Mouse (Mus musculus): Measurements from ENCODE around the gene Rap2b. TPM values are rescaled to one million over a fixed set of nuclear protein-coding genes. Genes with fewer than 3 reads are reported as not detected.

Rap2b gene
- total RNA-seq (2021) = 1 to 10 TPM; 3.0 to 3.6 TPM
- long read RNA-seq, experiment 1, full-length matches to known transcripts = 1 of 1 reads
- long read RNA-seq, experiment 1, partial matches to known transcripts = 0 of 1 reads
- long read RNA-seq, experiment 1, other reads (novel, unspliced or antisense) = 0 of 1 reads
- long read RNA-seq, experiment 2, full-length matches to known transcripts = 14 of 14 reads
- long read RNA-seq, experiment 2, partial matches to known transcripts = 0 of 14 reads
- long read RNA-seq, experiment 2, other reads (novel, unspliced or antisense) = 0 of 14 reads

DNA sequence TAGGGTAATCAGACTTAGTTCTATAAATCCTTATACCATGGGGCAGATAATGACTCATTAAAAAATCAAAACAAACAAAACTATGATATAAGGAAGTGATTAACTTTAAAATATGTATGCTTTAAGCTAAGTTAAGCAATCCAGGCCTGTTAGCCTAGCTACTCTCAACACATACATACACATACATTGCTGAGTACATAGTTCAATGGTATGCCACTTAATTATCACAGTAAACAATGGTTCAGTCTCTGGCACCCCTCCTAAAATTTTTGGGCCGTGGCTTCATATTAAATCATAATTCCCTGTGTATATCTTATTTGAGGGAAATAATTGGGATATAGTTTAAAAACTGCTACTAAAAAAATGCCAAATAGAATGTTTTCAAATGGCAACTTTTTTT lies at the start of gene Rap2b:
Rap2b (plus strand) TSS at position 301 of the 400 bp plus-strand sequence.
- no peak for DNase-seq (ENCODE audit: low spot score in 2 of 2)

DNA sequence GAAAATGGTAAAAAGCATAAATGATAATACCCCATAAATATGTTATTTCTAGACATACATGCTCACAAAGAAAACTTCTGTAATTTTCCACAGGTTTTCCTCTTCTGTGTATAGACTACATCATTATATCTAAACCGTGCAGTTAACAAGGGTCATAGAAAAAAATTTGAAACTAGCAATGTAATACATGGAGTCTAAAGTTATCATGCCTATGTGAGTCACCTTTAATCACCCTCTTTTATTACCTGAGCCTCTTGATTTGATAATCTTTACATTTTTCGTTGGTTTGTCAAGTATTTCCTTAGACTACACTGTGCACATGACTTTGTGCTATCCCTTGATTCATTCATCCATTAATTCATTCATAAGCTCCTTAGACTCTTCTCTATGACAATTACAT lies 46.4 kb upstream of the Rap2b start:
- DNase-seq (ENCODE audit: low spot score in 2 of 2) = no peak

DNA sequence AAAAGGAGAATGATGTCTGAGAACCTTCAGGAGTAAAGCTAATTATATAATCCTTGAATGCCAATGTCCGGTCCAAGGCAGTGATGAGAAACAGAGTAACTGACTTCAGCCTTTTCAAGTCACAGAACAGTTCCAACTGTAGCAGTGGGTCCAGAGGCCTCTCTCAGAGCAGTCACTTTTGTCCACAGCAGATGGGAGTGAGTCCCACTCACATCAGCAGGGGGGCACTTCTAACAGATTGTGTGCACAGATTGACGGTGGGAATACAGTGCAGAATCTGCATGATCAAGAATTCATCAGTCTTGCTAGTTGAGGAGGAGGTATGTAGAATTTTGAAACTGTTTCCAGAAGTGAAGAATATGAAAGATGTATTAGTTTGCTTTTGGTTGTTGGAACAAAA lies 41.4 kb upstream of the Rap2b start:
- DNase-seq (ENCODE audit: low spot score in 2 of 2) = no peak

DNA sequence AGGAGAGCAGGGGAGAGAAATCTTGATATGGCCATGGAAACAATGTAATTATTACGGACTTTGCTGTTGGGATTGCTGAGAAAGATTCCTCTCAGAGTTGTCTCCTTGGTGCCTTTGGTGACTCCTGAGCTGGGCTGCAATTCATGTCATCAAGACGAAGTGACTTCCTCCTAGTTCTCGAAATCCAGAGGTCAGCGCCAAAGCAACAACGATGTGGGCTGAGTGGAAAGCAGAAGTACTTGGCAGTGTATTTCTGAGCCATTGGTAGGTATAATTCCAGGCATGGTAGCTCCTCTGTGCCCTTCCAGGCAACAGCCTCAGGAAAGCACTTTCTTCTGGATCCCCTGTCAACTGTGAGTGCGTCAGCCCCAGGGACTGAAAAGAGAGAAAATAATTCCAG lies 39.8 kb upstream of the Rap2b start:
- no peak for DNase-seq (ENCODE audit: low spot score in 2 of 2)

DNA sequence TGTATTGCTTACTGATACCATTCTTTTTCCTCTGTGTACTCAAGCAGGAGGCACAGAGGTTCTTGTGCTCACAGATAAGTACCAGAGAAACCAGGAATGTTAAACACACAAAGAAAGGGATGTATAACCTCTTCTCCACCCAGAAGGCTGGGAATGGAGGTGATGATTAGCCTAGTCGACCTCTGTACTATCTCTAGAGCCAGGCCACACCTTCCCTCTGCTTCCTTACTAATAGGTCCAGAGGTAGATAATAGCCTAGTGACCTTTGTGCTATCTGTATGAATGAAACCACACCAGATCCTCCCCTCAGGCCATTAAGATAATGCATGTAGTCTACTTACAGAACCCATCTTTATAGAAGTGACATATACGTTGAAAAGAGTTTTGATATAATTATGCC lies 25.2 kb upstream of the Rap2b start:
- no peak for DNase-seq (ENCODE audit: low spot score in 2 of 2)

DNA sequence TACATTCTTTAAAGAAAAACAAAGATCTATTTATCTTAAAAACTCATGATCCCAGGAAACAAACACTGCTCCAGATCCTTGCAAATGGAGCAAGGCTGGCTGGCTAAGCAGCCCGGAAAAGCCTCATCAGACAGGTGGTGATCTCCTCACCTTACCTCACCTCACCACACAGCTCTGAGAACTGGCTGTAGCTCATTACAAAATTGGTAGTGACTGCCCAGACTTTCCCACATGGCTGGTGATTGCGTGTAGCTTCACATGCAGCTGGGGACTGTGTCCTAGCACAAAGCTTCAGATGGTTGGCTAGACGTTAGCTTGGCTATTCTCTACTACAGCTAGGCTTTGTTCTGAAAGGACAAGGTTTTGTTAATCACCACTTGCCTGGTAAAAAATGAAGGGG lies 24.2 kb upstream of the Rap2b start:
- DNase-seq (ENCODE audit: low spot score in 2 of 2) = no peak

DNA sequence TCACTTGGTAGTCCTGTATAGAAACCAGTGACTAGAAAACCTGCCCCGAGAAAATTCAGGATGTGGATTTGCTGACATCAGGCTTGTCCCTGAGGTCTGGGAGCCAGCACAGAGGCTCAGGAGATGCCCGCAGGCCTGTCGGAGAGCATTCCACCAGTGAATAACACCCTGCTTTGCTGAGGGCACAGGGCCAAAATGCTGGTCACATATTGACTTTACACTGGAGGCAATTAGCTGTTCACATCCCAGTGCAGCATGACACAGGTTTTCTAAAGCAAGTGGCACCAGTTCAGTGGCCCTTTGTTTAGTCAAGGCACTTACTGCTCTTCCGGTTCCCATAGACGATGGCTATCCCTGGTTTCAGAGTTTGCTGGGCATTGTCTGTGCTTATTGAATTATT lies 21.1 kb upstream of the Rap2b start:
- no peak for DNase-seq (ENCODE audit: low spot score in 2 of 2)

DNA sequence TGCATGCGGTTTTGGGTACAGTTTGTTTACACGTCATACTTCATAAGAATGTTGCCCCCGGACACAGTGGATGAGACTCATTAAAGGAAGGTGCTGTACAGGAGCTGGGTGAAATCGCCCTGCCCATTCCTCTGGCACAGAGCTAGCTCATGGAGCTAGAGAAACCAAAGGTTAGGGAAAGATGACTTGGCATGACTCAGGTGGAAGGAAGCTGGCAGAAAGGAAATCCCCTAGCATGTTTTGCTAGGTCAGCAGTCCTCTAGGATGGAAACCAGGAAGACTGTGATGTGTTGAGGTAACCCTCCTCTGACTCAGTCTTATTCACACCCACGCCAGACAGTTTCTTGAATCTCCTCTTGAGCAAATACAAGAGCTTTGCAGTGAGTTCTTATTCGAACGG lies 17.4 kb upstream of the Rap2b start:
- DNase-seq (ENCODE audit: low spot score in 2 of 2) = no peak

DNA sequence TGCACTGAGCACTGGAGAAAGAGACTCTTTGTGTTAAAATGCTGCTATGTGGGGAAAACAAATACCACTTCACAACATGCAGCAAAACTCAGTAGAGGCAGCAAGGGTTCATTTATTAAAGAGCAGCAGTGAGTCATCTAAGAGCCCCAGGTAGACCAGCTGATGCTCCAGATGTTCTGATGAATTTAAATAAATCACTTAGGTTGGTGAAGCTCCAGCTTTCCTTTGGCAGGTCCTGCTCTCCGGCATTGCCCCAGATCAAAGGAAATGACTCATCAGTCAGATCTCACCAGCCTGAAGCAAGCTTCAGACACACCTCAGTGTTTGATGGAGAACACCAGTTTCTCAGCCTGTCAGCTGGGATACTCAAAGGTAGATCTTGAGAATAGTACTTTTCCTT lies 15.8 kb upstream of the Rap2b start:
- no peak for DNase-seq (ENCODE audit: low spot score in 2 of 2)

DNA sequence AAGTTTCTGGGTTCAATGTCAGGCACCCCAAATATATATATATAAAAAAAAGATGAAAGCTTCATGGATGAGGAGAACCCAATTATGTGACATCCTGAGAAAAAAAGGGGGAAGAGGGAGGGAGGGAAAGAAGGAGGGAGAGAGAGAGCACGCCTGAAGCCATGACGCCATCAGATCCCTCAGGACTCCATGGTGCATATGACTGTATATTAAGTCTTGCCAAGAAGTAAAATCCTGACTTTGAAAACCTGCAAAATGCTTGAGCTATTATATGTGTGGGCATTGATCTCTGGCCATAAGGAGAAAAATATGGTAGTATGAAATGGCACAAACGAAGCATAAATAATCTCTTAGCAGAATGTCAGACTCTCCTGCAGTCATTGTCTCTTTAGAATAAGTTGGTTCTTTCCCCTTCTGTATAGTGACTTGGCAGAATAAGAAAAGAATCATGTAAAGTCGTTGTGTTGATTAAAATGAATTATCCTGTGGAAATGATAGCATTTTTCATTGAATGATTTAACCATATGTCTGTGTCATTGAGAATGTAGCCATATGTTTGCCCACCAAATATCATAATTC lies 13.3 kb upstream of the Rap2b start:
- no peak for DNase-seq (ENCODE audit: low spot score in 2 of 2)

DNA sequence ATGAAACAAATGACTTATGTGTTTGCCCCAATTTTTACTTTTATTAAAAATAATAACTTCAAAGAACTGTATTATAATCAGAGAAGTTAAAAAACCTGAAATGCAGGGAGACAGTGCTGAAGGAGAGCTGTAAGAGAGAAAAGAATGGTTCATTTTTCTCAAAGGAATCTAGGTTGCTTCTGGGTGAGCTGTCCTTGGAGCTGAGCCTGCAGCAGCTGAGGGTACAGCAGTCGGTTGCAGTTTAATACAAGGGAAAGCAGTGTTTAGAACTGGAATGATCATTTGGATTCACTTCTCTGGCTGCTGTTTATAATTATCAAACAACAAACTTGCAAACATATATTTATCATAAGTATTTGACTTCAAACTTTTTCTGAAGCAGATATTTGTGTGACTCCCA lies 12.0 kb upstream of the Rap2b start:
- DNase-seq (ENCODE audit: low spot score in 2 of 2) = no peak

DNA sequence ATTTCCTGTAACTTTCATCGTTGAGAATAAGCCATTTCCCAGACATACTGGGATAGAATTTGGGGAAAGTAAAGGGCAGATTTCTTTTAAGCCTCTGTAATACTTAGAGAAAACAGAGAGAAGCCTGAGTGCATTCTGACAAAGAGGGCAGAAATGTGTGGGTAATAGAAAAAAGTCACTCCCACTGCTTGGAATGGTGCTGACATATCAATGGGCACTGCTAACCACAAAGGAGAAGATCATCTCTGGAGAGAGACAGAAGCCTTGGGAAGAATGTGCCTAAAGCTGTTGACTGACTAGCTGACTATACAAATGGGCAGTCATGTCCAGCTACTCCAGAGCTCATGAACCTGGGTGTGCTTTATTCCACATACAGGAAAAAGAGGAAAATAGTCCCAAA lies 6.0 kb upstream of the Rap2b start:
- DNase-seq (ENCODE audit: low spot score in 2 of 2) = no peak

DNA sequence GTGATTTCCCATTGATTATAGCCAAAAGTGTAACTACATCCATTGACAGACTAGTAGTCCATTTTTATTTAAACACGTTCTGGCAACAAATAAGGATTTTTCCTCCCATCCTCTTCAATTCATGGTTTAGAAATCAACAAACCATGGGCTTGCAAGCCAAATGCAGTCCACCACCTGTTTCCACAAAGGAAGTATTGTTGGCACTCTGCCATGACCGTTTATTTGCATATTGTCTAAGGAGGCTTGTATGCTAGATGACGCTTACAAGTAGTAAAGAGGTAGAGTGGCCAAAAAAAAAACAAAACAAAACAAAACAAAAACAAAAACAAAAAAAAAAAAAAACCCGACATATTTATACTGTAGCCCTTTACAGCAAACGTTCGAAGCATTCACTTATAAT lies 3.3 kb upstream of the Rap2b start:
- DNase-seq (ENCODE audit: low spot score in 2 of 2) = no peak

DNA sequence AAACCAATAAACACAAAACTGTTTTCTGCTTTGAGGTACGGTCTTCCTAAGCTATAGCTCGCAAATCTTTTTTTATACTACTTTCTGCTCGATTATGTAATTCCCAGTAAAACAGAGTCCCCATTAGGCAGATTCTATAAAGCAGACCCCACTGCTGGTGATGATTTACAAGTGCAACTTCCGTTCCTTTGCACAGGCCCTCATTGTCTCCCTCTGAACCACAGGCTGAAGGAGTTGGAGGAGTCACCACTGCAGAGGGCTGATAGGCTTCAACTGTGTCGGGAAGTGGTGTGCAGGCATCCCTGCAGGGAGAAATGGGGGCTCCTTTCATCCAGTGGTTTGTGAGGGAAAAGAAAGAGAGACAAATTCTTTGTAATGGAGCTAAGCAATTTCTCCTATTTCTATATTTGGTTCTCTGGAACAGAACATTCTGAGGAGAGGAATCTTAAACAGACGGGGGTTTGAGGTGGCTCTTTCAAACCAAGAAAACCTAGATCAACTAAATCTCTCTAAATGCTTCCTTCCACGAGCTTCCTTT lies 2.6 kb upstream of the Rap2b start:
- DNase-seq (ENCODE audit: low spot score in 2 of 2) = no peak

DNA sequence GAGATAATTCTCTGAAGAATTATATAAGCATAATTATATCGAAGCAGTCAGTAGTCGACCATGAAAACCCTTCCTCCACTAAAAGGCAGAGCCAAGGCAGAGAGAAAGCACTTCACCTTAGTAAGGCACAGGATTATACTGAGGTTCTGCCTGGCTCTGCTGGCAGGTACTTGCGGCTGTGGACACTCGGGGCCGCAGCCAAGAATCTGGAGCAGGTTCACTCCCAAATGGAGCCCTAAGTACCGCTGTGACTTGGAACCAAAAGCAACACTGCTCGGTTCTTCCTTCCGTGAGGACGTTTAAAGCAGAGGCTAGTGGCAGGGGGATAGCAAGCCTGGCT lies 1.4 kb downstream of the Rap2b start:
- DNase-seq (ENCODE audit: low spot score in 2 of 2) = no peak

DNA sequence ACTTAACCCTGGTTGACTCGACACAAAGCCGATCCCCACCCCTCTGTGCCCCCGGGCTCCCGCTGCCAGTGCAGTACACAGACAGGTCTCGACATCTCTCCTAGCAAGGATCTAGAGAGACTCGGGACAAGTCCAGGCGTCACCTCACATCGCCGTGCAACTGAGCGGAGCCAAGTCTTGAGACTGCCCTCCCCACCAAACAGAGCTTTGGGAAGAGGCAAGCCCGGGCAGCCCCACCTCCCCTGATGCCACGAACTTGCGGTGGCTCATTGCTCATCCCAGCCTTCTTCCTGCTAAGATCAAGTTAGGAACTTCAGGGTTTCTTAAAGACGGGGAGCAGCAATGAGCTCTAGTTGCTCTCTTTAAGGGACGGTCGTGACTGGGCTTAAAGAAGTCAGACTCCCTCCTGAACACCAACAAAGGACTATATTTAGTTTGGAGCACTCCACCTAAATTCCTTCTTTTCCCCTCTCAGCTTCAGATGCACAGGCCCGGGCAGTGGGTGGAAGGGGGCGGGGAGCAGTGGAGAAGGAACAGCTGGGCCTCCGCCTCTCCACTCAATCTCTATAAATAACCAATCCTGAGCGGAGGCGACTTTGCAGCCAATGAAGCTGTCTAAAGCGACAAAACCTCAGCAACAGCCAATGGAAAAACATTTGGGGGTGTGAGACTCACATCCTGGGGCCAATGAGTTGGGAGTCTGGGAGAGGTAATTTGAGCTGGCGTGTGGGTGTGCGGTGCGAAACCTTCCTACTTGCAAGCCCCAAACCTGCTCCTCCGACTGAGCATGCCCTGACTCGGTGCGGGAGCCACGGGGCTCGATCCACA lies 1.9 kb downstream of the Rap2b start:
- peak; percentile 68 to 78 for DNase-seq (ENCODE audit: low spot score in 2 of 2)

DNA sequence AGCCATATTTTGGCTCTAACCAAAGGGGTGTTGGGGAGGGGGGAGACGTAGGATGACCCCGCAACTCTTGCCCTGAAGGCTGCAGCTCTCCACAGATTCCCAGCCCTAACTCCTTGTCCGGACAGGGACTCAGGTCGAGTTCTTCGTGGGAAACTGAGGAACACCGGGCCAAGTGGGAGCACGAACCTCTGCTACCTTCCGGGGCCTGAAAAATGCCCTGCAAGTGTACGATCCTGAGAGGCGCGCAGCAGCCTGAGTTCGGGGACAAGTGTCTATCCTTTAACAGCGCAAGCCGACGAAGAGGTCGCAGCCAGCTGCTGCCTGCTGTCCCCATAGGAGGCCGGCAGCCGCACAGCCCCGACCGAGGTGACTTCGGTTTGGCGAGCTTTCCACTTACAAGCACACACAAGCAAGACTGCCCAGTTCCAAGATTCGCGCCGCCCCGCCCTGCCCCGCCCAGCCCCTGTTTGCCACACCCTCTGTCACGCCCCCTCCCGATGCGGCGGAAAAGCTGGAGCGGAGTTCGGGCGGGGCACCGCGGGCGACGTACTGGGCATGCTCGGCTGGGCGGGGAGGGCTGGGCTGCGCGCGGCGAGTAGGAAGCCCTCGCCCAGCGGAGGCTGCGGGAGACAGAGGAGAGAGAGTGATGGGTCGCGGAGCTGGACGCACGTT lies 2.7 kb downstream of the Rap2b start:
- peak; percentile 94 for DNase-seq (ENCODE audit: low spot score in 2 of 2)

DNA sequence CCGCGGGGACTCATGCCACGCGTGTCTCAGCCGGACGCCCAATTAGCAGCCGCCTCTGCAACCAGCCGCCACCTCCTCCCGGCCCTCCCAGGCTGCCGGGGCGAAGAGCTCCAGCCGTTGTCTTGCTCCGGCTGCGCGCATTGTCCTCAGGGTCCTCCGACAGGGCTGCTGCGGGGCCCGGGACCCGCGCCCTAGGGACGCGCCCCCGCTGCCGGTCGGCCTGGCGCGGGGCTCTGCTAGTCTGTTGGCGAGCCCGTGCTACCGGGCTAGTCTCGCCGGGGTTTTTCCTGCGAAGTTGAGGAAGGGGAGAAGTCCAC lies 3.2 kb downstream of the Rap2b start:
- no peak for DNase-seq (ENCODE audit: low spot score in 2 of 2)

DNA sequence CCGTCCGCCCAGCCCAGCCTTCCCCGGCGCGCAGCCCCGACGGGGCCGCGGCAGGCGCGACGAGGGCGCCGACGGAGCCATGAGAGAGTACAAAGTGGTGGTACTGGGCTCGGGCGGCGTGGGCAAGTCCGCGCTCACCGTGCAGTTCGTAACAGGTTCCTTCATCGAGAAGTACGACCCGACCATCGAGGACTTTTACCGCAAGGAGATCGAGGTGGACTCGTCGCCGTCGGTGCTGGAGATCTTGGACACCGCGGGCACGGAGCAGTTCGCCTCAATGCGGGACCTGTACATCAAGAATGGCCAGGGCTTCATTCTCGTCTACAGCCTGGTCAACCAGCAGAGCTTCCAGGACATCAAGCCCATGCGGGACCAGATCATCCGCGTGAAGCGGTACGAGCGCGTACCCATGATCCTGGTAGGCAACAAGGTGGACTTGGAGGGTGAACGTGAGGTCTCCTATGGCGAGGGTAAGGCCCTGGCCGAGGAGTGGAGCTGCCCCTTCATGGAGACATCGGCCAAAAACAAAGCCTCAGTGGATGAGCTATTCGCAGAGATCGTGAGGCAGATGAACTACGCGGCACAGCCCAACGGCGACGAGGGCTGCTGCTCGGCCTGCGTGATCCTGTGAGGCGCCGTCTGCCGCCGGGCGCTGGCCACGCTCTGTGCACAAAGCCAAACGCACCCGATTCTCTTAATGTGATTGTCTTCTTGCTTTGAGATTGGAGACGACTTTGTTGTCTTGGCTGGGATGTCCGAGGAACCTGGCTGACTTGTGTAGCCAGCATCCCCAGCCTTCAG lies 3.7 kb downstream of the Rap2b start:
- DNase-seq (ENCODE audit: low spot score in 2 of 2) = peak; percentile 46

DNA sequence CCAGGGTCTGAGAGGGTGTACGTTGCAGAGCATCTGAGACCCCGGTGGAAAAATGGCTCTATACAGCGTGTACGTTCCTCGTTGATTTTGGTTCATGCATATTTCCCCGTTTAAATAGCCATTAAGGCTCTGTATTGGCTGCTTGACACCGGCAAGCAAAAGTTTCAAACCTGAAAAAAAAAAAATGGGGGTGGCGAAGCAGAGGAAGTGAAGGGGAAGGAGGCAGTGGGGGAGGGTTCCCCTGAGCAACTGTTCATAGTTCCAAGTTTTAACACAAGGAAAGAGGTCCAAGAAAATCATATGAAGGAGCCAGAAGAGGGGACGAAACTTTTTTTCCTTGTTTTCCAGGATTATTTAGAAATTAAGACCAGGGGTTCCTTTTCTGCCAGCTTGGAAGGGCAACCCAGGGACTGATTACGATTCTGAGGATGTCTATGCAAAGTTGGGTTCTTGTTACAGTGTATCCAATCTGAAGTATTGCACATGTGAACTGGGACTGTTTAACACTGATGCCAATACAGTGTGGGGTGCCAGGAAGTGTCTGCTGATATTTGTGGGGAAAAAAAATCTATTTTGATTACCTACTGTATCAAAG lies 4.4 kb downstream of the Rap2b start, which contains the start of gene B430305J03Rik:
B430305J03Rik (minus strand) TSS at position 173 of the 595 bp plus-strand sequence.
- DNase-seq (ENCODE audit: low spot score in 2 of 2) = no peak

DNA sequence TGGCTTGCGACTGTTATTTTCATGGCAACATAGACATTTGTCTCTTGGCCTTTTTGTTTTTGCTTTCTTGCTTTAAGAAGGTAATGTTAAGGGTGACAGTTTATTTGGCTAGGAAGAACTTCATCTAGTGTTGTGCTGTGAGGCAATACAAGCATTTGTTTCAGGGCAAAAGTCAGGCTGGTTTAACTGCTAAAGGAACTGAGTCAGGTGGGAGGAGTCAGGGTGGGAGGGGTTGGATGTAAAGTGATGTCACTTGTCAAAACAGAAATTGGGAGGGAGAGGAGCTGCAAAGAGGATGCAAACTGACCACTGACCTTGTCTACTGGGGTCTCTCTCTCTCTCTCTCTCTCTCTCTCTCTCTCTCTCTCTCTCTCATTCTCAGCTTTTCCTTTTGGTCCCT lies 7.0 kb downstream of the Rap2b start:
- DNase-seq (ENCODE audit: low spot score in 2 of 2) = no peak

Measured in adrenal gland, adult 18-20 months (tissue).